Mouse (Mus musculus): ENCODE data around the gene Crmp1.

The Crmp1 gene

DNA sequence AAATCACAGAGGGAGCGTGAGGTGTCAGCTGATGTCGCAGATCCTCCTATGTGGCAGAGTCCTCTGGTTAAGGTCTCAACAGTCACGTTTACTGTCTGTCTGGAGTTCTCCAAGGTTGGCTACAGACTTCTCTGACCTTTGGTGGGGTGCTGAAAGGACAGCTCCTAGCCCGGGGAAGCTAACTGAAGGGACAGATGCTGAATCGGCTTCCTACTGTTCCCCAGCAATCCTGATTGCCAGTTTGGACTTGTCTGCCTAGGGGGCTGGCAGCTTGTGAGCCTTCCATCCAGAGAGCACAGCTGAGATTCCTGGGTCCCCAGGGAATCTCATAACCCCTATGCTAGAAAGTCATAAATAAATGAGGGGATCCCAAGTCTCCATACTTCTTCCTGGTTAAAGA lies 1.2 kb upstream of the Crmp1 start:
- no peak for DNase-seq (ENCODE audit: low spot score in 2 of 2)

DNA sequence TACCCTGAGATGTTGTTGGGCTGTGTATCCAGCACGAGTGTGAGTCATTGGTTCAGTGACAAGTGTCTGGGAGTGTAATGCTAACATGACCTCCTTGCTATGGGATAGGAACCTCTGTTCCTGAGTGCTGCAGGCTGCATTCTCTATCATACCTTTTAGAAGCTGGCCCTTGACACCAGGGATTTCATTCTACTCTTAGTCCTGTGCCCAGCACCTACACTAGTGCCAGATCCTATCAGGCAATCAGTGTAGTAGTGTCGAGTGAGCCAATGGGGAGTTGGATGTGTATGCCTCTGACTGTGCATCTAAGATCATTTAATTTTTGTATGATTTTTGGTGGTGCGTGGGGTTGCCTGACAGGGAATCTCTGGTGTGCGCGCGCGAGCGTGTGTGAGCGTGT lies 516 bp upstream of the Crmp1 start:
- DNase-seq (ENCODE audit: low spot score in 2 of 2): no peak

GRCm38 (mm10) chr5:37242360-37243168 lies 824 bp downstream of the Crmp1 start:
- DNase-seq (ENCODE audit: low spot score in 2 of 2): no peak

DNA sequence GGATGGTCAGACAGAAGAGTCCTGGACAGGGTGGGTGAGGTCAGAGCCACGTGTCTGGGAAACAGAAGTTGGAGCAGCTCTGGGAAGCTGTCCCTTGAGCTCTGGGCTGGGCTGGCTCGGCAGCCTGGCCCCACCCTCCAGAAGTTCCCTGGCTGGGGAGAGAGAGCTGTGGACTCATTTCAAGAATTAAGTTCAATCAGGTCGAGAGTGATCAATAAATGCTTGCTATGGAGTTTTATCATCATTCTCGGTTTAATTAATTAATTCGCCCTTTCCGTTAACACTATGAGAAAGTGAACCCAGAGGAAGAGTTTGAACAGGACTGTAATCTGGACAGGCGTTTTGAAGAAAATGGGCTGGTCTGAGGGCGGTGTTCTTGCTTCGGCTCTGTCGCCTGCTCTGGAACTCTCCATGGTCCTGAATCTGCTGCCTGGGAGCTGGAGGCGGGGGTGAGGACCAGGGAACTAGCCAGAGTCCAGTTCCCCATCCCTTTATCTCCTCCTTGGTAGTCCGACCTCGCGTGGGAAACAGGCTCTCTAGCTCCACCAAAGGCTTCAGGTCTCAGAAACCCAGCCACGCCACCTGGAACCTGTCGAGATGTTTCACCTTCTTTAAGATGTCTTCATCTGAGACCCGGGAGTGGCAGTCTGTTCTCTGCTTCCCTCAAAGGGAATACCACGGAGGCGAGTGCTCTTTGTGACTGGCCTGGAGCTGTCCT lies 1.6 kb downstream of the Crmp1 start:
- DNase-seq (ENCODE audit: low spot score in 2 of 2): peak in 1 of 2 experiments; percentile 23

- DNase-seq (ENCODE audit: low spot score in 2 of 2): no peak
These were observed 2.4 kb downstream of the Crmp1 start for GRCm38 (mm10) chr5:37244161-37244560.

GRCm38 (mm10) chr5:37244666-37245242 lies 3.0 kb downstream of the Crmp1 start:
- no peak for DNase-seq (ENCODE audit: low spot score in 2 of 2)

DNA sequence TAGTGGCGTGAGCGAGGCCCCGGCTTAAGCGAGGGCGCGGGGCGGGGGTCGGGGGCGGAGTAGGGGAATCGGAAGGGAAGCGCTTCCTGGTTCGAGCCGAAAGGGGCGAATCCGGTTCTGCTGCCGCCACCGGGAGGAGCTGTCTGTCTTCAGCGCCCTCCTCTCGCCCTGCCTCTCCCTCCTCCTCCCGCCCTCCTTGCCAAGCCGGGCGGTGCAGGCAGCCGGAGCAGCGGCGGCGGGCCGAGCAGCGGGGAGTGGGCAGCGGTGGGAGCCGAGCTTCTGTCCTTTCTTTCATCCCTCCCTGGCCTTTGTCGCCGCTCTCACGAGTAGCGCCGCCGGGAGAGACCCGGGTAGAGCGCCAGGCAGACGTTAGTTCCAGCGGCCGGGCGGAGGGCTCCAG lies 3.9 kb downstream of the Crmp1 start:
- DNase-seq (ENCODE audit: low spot score in 2 of 2): no peak

GRCm38 (mm10) chr5:37246138-37246910 lies 4.6 kb downstream of the Crmp1 start:
- no peak for DNase-seq (ENCODE audit: low spot score in 2 of 2)

- DNase-seq (ENCODE audit: low spot score in 2 of 2): no peak
These were observed 5.7 kb downstream of the Crmp1 start for GRCm38 (mm10) chr5:37247456-37247855.

GRCm38 (mm10) chr5:37248870-37249269 lies 7.1 kb downstream of the Crmp1 start:
- no peak for DNase-seq (ENCODE audit: low spot score in 2 of 2)

DNA sequence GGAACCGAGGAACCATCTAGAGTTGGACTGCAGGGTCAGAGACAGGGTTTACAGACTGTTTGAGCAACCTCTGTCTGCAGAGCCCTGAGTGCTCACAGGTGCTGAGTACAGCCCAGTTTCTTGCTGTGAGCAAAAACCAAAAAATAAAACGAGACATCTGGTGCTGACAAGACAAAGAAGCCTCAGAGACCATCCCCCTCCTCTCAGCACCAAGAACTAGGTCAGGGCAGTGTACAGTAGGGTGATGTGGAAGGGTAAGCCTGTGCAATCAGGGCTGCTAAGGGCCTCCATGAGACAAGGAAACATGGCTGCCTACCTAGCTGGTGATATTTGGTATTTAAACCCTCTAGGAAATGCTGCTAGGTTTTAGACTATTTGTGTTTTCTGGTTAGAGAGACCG lies 9.9 kb downstream of the Crmp1 start:
- no peak for DNase-seq (ENCODE audit: low spot score in 2 of 2)

GRCm38 (mm10) chr5:37252101-37252804 lies 10.5 kb downstream of the Crmp1 start:
- DNase-seq (ENCODE audit: low spot score in 2 of 2): no peak

GRCm38 (mm10) chr5:37254523-37254922 lies 12.8 kb downstream of the Crmp1 start:
- no peak for DNase-seq (ENCODE audit: low spot score in 2 of 2)

DNA sequence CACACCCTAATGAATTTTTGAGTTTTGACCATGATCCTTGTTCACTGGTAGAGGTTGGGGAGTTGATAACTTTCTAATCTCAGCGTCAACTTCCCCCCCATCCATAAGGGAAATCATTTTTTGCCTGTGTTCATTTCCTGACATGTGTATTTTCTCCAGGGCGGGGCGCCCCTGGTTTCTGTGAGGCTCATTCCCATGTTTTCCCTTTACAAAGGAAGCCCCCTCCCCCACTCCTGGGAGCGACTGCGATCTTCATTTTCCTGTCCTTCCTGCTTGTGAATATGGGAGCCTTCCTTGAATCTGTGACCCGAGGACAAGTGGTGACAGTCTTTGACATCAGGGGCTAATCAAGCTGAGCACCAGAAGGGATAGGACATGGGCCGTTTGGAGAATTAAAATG lies 15.1 kb downstream of the Crmp1 start:
- no peak for DNase-seq (ENCODE audit: low spot score in 2 of 2)

DNA sequence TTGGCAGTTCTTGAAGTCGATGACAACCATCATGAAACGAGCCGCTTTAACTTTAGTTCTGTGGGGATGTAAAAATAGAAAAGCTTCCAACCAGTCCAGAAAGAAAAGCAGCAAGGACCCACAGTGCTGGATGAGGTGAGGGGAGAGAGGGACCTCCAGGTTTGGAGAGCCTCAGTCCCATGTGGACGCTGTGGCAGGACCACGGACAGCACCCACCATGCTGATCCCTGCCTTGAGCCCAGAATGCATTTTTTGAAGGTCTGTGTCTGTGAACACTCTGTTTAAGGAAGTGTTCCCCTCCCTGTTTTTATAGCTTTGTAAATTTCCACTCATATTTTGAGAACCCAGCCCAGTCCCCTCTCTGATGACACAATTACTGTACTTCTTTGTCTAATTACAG lies 15.5 kb downstream of the Crmp1 start:
- no peak for DNase-seq (ENCODE audit: low spot score in 2 of 2)

- no peak for DNase-seq (ENCODE audit: low spot score in 2 of 2)
These were observed 20.0 kb downstream of the Crmp1 start for GRCm38 (mm10) chr5:37261734-37262133.

DNA sequence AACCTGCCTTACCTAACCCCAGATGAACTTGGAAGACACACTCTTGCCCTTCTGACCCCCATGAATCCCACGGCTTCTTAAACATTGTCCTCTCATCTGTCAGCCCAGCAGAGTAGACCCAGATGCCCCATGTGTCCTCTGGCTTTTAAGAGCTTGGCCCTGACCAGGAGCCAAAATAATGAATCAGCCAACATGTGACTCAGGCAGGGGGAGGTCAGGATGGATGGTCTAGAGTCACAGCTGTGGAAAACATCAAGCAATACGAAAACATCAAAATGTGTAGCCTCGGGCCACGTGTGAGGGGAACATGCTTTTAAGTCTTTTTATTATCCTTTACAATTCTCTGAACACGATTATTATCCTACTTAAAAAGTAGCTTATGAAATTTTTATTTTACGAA lies 22.1 kb downstream of the Crmp1 start:
- no peak for DNase-seq (ENCODE audit: low spot score in 2 of 2)

- no peak for DNase-seq (ENCODE audit: low spot score in 2 of 2)
These were observed 39.3 kb downstream of the Crmp1 start for GRCm38 (mm10) chr5:37281021-37281420.

GRCm38 (mm10) chr5:37288374-37288773 lies 46.6 kb downstream of the Crmp1 start:
- DNase-seq (ENCODE audit: low spot score in 2 of 2): peak in 1 of 2 experiments; percentile 4

DNA sequence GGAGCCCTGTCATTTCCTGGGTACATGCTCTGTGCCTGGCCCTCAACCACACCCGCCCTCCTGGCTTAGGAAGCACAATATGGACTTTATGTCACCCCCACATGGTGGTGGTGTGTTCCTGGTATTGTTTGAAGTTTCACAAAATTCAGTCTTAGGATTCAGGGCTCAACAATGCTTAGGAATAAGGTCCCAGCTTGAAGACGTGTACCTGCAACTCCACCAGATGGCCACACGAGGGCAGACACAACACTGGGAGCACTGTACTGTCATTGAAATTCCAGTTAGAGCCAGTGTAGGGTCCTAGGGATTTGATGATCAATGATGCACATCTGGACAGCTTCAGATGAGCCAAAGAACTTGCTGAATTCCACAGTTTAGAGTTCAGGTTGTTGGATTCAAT lies 47.5 kb downstream of the Crmp1 start:
- DNase-seq (ENCODE audit: low spot score in 2 of 2): no peak

DNA sequence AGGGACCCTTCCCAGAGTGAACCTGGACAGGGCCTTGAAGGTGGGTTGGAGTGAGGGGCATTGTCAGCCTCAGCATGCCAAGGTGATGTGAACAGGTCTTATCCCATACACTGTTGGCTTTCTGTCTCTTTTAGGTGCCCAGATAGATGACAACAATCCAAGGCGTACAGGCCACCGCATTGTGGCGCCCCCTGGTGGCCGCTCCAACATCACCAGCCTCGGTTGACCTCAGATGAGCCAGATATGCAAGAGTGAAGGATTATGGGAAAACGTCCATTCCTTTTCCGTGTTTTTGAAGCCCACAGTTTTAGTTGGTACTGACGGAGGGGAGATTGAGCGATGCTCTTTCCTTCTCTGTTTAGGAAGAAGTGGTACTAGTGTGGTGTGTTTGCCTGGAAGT lies 49.2 kb downstream of the Crmp1 start:
- DNase-seq (ENCODE audit: low spot score in 2 of 2): no peak

GRCm38 (mm10) chr5:37296717-37297116 lies 55.0 kb downstream of the Crmp1 start:
- no peak for DNase-seq (ENCODE audit: low spot score in 2 of 2)
